Mouse (Mus musculus) midbrain, embryonic 15.5 days (tissue): ENCODE results near the gene Notch1. TPM values are rescaled to one million over a fixed set of nuclear protein-coding genes. Genes with fewer than 3 reads are reported as not detected.

Experiments used
- microRNA-seq: library from miRNA; unstranded; fragments of <30 nt; microRNA quantifications from one replicate; pipeline ENCODE4, GENCODE M21; 2016
- polyA plus RNA-seq: library from polyadenylated mRNA; unstranded; fragments of >200 nt; fragmentation: Nextera tagmentation; extraction: Ambion mirVana; gene quantifications from 2 replicates; pipeline ENCODE4 v1.2.1, GENCODE M21; 2015

Notch1 gene
- polyA plus RNA-seq, 1 experiment from 2014 or later = 15.6 TPM

Small RNAs within 50 kb of the gene (microRNA-seq; reads per million reads assigned to microRNA genes)
- 0.74 reads per million for gene Mir6996

Other genes starting within 250 kb of the Notch1 start
- 0.18 and 0.25 TPM in 2 replicates for gene Ccdc187, start 222.1 kb downstream of the Notch1 start, polyA plus RNA-seq
- 211 and 216 TPM in 2 replicates for gene Gpsm1, start 201.1 kb downstream of the Notch1 start, polyA plus RNA-seq
- 27.6 and 29.8 TPM in 2 replicates for gene Dnlz, start 164.6 kb downstream of the Notch1 start, polyA plus RNA-seq
- 1.6 and 2.9 TPM in 2 replicates for gene Card9, start 155.7 kb downstream of the Notch1 start, polyA plus RNA-seq
- 33.0 and 40.0 TPM in 2 replicates for gene Snapc4, start 136.0 kb downstream of the Notch1 start, polyA plus RNA-seq
- gene Entr1, start 127.3 kb downstream of the Notch1 start, polyA plus RNA-seq = 175 and 181 TPM in 2 replicates
- gene Pmpca, start 127.3 kb downstream of the Notch1 start, polyA plus RNA-seq = 92.1 and 97.6 TPM in 2 replicates
- gene Inpp5e, start 107.5 kb downstream of the Notch1 start, polyA plus RNA-seq = 27.7 and 28.6 TPM in 2 replicates
- 21.3 and 21.5 TPM in 2 replicates for gene Sec16a, start 71.4 kb downstream of the Notch1 start, polyA plus RNA-seq
- 71.8 and 75.7 TPM in 2 replicates for gene Egfl7, start 63.4 kb upstream of the Notch1 start, polyA plus RNA-seq
- gene Gm20532, start 70.0 kb upstream of the Notch1 start, polyA plus RNA-seq = not detected in 2 replicates
- gene Agpat2, start 87.8 kb upstream of the Notch1 start, polyA plus RNA-seq = 4.6 and 6.7 TPM in 2 replicates
- gene Fam69b, start 111.8 kb upstream of the Notch1 start, polyA plus RNA-seq = 164 and 168 TPM in 2 replicates
- not detected in 2 replicates for gene Lcn4, start 154.6 kb upstream of the Notch1 start, polyA plus RNA-seq